Mouse (Mus musculus) left cerebral cortex, adult 8-10 months (tissue): ENCODE measurements around the gene BC048507. TPM values are rescaled to one million over a fixed set of nuclear protein-coding genes. Genes with fewer than 3 reads are reported as not detected.
"Not testable (repeated sequence)": the region's sequence is repeated elsewhere in the genome, so short reads cannot be mapped to it uniquely, and the experiment has no call there.

Source experiments
- DNase-seq, 2 experiments: peaks; one replicate each; pipeline ENCODE4 v3.0.0; 2022; ENCODE audit warnings: low spot score in 2 of 2
- total RNA-seq, 4 experiments: library from RNA; stranded (reverse); gene quantifications; 2 replicates each; pipeline ENCODE4 v1.2.4; 2022

Gene BC048507
- not detected for total RNA-seq

DNA sequence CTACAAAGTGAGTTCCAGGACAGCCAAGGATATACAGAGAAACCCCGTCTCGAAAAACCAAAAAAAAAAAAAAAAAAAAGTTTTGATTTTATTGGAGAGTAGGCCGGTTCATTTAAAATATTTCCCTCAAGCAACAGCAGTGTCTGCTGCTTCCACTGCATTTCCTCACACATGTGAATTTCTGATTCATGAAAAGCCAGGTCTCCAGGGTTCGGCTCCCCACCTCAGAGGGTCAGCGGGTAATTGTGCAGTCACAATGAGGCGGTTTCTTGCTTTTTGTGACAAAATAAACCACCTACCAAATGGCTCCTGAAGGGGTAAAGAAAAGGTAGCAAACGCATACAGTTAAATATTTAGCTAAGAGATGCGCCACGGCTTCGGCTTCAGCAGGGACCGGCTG is at the start of gene BC048507:
Gene BC048507 (plus strand): TSS at position 301 of the 400 bp plus-strand sequence.
- DNase-seq, result no peak

DNA sequence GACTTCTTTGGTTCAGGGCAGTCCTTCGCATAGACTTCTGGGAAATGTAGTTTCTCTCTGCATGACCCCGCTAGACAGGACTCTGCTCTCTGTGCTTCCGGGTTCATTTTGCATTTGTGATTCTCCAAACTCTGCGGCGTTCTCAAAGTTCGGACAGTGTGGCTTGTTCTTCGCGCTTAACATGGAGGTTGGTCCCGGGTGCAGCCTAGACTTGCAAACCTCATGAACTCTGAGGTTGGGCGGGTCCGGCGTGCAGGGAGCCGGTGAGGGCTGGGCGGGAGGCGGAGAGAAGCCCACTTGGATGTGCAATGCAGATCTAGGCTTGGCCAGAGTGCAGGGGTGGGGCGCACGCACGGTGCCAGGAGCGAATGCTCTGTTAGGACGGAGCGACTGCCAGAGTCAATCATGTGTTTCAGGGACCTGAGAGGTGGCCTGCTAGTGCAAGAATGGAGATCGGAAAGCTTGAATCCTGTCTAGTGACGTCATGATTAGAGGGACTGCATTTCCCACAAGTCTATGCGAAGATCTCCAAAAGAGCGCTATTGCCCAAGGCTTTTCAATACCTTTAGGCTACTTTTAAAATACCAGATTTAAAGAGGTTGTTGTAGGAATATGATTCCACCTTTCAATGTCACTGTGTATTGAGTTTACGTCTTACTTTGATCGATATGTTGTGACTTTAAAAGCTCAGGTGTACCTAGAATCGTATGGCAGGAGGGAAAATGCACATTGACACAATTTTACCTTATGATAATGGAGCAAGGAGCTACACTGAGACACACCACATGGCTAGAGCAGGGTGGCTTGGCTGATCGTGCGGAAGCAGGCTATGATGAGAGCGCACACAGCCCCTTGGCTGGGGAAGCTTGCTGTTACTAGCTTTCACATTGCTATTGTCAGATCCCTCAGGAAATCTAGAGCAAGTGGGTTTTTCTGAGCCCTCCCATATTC is 49.1 kb upstream of the BC048507 start, which contains the start of gene Zfp273:
Gene Zfp273 (plus strand): TSS at position 31 of the 951 bp plus-strand sequence.
- peak; percentile 72 to 82 for DNase-seq

DNA sequence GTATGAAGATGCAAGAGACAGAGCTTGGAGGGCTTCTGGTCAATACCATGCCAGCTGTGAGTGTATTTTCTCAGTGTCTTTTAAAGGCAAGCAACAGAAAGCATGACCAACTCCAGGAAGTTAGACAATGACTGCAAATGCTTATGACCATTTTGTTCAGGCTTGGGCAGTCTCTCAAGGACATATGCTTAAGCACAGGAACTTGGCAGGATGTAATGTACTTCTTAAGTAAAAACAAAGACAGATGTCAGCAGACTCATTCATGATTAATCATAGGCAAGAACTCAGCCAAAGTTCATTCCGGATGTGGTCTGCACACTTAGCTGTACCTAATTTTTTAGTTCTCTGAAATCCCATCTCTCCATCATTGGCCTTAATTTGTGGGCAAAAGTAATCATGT is 44.5 kb upstream of the BC048507 start:
- no peak for DNase-seq

DNA sequence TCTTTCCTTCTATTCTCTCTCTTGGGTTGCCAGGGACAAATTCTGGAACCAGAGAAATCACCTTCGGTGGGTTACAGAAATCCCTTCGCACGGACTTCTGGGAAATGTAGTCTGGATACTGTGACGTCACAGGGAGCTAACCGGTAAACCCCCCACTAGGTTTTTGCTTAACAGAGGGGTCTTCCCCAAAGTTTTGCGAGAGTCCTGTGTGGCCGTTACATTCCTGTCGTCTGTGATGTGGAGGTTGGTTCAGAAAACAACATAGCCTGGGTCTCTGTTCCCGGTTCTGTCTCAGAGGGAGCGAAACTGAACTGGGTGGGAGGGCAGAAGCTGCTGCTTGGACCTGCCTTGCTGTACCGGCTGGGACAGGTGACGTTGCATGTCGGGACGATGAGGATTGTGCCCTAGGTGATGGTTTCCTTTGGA is 32.2 kb upstream of the BC048507 start, which contains the start of gene Gm10037:
Gene Gm10037 (plus strand): TSS at position 196 of the 426 bp plus-strand sequence.
- peak; percentile 47 to 64 for DNase-seq

DNA sequence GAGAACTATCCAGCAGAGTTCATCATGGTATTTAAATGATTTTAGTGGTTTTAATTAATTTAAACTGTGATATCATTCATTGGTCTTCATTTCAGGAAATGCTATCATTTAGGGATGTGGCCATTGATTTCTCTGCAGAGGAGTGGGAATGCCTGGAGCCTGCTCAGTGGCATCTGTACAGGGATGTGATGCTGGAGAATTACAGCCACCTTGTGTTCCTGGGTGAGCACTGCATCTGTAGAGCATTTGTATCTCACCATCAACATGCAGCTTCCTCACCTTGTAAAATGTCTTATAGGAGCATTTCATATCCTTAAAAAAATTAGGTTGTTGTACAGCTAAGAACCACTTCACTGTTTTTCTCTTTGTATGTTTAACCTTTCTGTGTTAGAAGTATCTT is 30.0 kb upstream of the BC048507 start:
- not testable (repeated sequence) for DNase-seq

DNA sequence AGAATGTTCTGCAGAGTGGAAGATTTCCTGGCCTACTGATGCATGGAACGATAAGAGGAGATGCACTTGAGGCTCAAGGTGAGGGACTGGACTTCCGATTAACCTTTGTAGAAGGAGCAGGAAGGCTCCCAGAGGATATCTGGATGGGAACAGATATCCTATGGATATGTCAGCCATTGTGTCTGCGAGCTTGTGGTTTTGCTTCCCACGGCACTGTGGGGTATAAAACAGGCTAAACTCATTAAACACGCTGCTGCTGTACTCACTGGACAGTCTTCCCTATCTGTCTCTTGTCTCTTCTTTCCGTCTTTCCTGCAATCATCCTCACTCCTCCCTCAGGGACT is 19.4 kb upstream of the BC048507 start:
- DNase-seq, result no peak

DNA sequence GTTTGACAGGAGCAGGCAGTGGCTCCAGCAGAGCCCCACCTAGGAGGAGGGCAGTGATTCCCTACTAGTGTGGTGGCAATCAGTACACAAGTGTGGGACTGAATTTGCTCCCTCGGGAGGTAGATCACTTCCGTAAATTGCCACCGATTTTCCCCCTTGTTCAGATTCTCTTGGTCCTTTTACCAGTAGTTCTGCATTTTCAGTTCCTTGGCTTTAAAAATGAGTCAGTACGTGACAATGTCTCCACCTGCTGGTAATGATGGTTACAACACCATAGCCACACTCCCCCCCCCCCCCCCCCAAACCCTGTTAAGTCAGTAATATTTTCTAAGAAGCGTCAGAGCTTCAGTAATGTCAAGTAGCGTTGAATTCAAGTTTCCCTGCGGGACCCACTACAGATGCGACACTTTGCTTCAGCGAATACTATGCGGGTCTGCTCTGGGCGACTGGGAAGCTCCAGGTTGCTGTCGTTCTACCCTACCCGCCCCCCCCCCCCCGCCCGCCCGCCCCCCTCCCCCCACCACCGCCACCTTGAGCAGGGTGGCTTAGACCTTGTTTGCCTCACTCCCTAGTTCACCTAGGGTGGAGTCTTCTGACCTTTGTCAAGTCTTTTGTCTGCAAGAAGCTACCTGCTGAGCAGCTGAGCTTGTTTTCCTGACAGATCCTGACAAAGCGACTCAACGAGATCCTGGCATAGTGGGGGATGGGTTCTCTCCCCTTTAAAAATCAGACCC is 18.8 kb upstream of the BC048507 start:
- DNase-seq, result peak; percentile 15 to 40

DNA sequence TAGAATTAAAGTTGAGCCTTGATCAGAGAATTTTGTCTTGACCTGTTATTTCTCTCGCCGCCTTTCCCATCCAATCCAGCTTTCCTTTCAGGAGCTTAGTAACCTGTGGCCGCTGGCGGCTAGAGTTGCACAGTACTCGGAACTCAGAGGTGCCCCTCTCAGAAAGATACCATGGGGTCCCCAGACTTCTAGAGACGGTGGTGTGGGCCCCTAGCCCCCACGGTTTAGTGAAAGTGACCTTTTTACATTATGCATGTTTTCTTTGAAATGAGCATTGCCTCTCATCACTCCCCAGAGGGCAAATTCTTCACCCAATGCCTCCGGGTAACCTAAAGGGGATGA is 18.3 kb upstream of the BC048507 start:
- DNase-seq, result peak in 1 of 2 experiments; percentile 9

DNA sequence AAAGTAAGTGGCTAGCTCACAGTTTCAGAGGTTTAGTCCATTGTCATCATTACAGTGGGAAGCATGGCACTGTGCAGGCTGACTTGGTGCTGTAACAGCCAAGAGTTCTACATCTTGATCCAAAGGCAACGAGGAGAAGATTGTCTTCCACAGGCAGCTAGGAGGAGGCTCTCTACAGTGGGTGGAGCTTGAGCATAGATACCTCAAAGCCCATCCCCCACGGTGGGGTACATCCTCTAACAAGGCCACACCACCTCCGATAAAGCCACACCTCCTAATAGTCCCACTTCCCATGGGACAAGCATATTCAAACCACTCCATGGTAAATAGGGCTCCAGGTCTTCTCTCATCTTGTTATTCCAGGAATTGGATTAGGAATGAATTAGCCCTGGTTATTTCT is 12.8 kb upstream of the BC048507 start:
- no peak for DNase-seq

DNA sequence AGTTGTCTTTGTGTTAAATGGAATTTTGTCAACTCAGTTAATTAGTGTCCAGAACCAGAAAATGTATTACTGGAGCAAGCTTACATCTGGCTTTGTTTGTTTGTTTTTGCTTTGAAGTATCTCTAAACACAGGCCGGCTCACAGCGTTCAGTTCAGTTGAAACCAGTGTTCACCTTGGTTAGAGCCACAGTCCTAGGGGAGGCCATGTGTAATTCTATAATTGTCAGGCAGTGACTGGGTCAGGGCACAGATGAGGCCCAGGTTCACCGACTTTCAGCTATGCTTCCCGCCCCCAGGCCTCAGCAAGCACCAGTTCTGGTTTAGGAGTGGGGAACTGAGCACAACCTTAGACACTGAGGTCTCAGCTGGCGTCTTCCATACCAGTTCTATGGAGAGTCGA is 10.0 kb upstream of the BC048507 start:
- DNase-seq, result no peak

DNA sequence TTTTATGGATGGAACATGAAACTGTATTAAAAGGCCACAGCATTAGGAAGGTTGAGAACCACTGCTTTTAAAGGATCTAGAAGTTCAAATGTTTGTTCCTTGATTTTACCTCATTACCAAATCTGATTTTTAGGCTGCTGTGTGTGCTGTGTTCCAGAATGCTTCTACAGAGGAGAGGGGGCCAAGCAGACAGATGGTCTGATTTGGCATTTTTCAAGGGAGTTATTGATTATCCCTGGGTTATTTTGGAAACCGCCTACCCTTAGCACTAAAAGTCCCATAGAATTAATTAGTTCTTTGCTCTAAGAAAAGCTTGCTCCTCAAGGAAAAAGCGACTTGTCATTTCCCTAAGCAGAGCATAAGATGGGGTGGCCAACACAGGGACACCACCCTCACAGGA is 9.1 kb upstream of the BC048507 start:
- no peak for DNase-seq

DNA sequence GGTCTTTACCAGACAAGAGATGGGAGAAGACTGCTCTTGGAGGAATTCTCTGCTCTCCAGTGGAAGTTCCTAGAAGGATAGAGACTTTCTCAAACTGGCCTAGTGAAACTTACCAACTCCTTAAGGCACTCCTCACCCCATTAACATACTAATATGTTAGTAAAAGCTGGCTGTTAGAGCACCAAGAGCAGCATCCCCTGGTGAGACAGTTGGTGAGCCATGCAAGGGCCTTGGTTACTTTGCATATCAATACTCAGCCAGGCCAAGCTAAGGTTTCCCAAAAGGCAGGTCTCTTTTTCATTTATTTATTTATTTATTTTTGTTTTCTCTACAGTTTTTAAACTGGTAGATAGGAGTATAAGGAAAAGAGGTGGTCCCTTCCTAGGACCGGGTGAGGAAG is 5.8 kb upstream of the BC048507 start:
- no peak for DNase-seq

DNA sequence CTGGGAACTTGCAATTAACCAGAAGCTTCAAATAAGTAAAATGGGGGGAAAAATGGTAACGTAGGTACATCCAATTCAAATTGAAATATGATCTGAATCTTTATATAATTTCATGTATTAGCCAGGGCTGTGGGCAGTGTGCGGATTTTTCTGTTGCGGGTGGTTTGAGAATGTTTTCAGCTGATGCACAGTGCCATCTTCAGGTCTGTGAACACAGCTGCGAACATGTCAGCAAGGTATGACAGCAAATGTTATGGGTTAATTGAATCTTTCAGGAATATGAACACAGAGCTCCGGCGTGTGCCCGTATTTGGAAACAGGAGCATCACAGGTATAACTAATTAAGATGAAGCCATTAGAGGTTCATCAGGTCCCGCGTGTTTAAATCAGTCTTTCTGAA is 618 bp upstream of the BC048507 start:
- DNase-seq, result no peak

DNA sequence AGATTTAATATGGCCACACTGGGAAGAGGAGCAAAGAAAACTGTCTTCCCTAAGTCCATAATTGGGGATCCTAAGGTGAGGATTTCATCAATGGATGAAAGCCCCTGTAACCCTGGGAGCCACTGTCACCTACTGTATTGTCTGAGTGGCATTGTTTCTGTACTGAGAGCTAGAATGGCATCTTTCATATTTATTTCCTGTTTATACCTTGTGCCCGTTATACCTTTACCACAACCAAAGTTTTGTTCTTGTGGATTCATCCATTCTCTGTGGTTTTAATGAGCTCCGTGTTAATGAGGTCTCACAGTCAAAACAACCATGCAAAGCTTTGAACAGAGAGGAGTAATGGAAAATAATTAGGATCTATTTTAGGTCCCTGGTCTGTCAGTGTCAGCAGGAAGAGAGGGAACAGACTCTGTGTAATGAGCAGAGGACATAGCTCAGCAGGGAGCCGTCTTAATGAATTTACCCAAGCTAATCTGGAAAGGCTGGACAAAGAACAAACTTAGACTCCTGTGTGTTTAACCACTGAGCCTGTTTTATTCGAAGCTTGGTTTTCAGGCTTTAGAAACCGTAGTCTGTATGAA is 1.7 kb downstream of the BC048507 start:
- DNase-seq, result no peak

DNA sequence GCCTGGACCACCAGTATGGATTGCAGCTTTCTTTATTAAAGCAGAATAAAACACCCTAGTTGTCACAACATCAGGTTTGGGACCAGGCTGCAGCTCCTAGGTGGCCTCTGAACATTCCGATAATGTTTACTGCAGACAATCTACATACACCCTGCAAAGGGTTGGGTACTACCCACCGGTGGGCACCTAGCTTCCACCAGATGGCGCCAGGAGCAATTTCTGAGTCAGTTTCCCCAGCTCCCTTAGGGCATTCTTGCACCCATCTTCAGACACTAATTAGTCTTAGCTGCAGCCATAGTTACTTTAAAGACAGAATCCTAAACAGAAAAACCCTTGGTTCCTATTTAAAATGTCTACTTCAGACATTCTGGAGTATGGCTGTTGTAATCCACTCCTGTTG is 4.8 kb downstream of the BC048507 start:
- no peak for DNase-seq

DNA sequence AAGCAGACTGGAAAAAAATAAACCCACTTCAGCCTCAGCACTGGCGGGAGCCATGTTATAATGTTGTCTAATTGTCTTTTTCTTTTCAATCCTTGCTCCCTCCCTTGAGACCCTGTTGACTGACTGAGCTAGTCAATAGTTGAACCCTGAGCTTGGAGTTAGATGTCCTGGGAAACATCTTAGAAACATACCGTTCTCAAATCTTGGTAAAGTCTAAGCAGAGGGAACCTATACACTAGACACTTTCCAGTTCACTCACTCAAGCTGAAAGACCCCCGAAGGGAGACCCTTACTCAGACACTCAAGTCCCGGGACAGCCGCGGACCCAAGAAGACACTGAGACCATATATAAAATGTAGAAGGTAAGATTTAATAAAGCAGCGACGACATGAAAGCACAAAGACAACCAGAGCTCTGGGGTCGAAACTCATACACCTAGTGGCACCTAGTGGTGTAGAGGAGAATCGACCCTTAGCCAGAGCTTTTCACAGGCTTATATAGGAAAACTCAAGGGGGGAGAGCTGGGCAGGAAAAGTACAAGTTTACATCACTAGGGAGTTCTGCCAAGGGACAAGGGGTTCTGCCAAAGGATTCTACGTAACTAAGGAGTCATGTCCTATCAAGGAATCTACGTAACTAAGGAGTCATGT is 13.0 kb downstream of the BC048507 start:
- DNase-seq, result not testable (repeated sequence)

DNA sequence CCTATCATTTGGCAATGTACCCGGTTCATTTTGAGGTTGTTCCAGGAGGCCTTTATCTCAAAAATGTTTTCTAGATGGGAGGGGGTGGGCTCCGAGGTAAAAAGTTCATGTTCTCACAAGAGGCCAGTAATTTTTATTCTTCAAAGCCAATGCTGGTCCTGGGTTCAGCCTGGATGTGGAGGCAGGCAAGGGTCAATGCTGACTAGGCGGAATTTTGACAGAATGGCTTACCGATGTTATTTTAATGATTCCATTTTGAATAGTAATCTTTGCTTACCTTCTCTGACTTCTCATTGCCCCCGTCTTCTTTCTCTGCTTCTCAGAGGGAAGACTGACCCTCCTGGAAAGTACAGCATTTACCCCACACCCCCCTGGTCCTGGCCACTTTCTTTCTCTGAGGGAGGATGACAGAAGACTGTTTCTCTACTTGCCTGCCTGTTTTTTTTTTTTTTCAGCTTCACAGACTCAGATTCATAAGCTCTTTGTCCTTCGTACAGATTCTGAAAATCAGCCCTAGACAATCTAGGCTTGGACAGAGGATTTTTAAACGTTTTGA is 13.7 kb downstream of the BC048507 start:
- no peak for DNase-seq

DNA sequence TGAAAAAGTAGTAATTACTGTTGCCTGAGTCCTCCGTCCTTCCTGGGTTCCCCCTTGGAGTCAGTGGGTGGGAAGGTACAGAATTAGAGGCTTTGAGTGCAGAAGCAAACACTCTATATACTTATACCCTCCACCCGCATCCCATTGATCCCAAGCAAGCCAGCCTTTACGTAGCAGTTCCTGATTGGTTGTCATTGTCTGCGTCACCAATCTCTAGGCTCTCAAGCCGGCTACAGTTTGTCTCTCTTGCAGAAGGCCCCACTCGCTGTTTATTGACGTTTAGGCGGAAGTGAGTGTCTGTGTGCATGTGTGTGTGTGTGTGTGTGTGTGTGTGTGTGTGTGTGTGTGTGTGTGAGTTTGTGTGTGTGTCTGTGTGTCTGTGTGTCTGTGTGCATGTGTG is 20.8 kb downstream of the BC048507 start:
- no peak for DNase-seq

DNA sequence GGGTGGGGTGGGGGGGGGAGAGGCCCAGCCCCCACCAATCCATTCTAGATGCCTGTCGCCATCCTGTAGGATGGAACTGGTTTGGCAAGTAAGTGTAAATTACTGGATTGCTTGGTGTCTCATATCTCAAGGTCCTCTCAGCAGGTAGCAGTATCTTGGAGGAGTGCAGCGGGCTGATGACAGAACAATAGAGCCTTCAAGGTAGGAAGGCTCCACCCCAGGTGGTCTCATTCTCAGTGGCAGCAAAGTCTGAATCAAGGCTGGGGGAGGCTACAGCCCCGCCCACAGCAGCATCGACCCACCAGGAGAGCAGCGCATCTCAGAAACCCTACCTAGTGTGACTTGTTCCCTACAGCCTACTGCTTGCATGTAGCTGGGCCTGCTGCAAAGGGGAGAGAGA is 46.6 kb downstream of the BC048507 start:
- no peak for DNase-seq
